In the genomic region with DNA sequence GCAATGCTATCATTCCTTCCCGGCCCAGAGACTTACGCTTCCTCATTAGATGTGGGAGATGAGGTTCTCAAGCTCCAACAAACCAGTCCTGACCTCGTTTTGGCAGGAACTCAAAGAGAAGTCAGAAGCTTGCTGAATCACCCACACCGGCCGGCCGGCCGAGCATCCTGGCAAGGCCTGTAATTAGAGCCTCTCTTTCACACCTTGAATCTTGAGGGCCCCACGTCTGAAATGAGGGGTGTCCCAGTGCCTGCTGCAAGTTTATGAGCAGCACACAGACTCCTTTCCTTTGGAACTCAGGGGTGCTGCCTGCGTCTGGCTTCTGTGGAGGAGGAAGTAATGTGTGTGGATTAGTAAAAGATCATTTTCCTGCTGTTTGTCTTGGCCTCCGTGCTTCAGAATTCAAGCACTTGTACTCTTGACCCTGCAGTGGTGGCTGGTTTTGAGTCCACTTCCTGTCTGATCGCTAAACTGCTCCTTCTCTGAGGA, we compare ENCODE assay signal across 12 mouse cellular contexts. TPM values are rescaled to one million over a fixed set of nuclear protein-coding genes. Genes with fewer than 3 reads are reported as not detected.
DNase-seq lines count a peak whose midpoint lies in the region; ATAC-seq and TF ChIP-seq lines count a peak whose summit lies in the region.
"Had no signal": no experiment of that assay in that cellular context is flagged by ENCODE, and none has a peak within 500 bp of the region (broad histone marks: within the 10 kb centered on the region; RNA-seq: fewer than 3 reads in every experiment).

No protein-coding gene starts in this region.

- no peak for ATAC-seq in forebrain, embryonic 11.5 days (replicated peaks; ENCODE audit: low FRiP score)
- ATAC-seq: hindbrain, embryonic 16.5 days; midbrain, embryonic 15.5 days had no signal

- no peaks in the 10 kb centered on the region for H3K4me1 ChIP-seq in forebrain, embryonic 11.5 days (replicated peaks; ENCODE audit: control insufficient read depth, insufficient read depth, low read length)
- H3K4me1 ChIP-seq: midbrain, embryonic 15.5 days had no signal

- no peaks in the 10 kb centered on the region for H3K36me3 ChIP-seq in forebrain, embryonic 11.5 days (ENCODE audit: control insufficient read depth, insufficient read depth, low read length)
- H3K36me3 ChIP-seq: midbrain, embryonic 15.5 days had no signal

- no peak overlapping the region for H3K27ac ChIP-seq in left cerebral cortex, adult 2 months
- H3K27ac ChIP-seq in forebrain, embryonic 11.5 days (ENCODE audit: low read depth, low read length) = no peak overlapping the region
- H3K27ac ChIP-seq: midbrain, embryonic 15.5 days had no signal

- no peak for TF ChIP-seq CTCF in left cerebral cortex, adult 2 months (IDR thresholded peaks at IDR 0.05)

- peak; percentile 54 for DNase-seq in urinary bladder, postnatal 14 days (ENCODE audit: low spot score)
- DNase-seq in urinary bladder, postnatal 25 days (ENCODE audit: low spot score) = no peak
- DNase-seq in kidney, adult 9 months = peak; percentile 83
- peak; percentile 28 to 57 for DNase-seq in lung, adult 18-20 months
- peak; percentile 57 for DNase-seq in yolk sac, embryonic 10.5 days (ENCODE audit: low spot score)
- no peak for DNase-seq in left cerebral cortex, adult 2 months (ENCODE audit: extremely low spot score in 1 of 2, low spot score in 2 of 2)
- no peak for DNase-seq in forebrain, embryonic 11.5 days (ENCODE audit: low spot score)
- no peak for DNase-seq in urinary bladder, adult 18-20 months (ENCODE audit: low spot score in 2 of 2)
- DNase-seq: left cerebral cortex, postnatal 4 days had no signal

- H3K9me3 ChIP-seq in forebrain, embryonic 11.5 days (ENCODE audit: control insufficient read depth, low read length) = no peaks in the 10 kb centered on the region
- H3K9me3 ChIP-seq: midbrain, embryonic 15.5 days had no signal

- intact Hi-C loops in left cerebral cortex, adult 2 months (cut with DNase I) = no loop called here

- no peaks in the 10 kb centered on the region for H3K27me3 ChIP-seq in forebrain, embryonic 11.5 days (ENCODE audit: control insufficient read depth, insufficient read depth, low read length)
- H3K27me3 ChIP-seq: midbrain, embryonic 15.5 days had no signal

- H3K9ac ChIP-seq in forebrain, embryonic 11.5 days (ENCODE audit: low read length) = no peak overlapping the region
- H3K9ac ChIP-seq: midbrain, embryonic 15.5 days had no signal

- H3K4me2 ChIP-seq in forebrain, embryonic 11.5 days (ENCODE audit: low read depth, low read length, severe bottlenecking) = no peak overlapping the region
- H3K4me2 ChIP-seq: midbrain, embryonic 15.5 days had no signal

- 74% methylated on average over 11 of the region's 11 CpGs for WGBS in forebrain, embryonic 11.5 days

- no peak overlapping the region for H3K4me3 ChIP-seq in left cerebral cortex, adult 2 months
- no peak overlapping the region for H3K4me3 ChIP-seq in forebrain, embryonic 11.5 days (ENCODE audit: low read depth, low read length)
- H3K4me3 ChIP-seq: midbrain, embryonic 15.5 days had no signal

RNA-seq across cellular contexts. Expression of a gene that starts 20.3 kb away (rescaled TPM):
- total RNA-seq in left cerebral cortex, adult 2 months (2021) = 10 to 100 TPM in 1 of 2 experiments, 1 to 10 TPM in 1; 7.7 to 11.8 TPM
- polyA plus RNA-seq in forebrain, embryonic 11.5 days (2014; fragmentation: Nextera tagmentation; extraction: Ambion mirVana) = 6.2 and 8.4 TPM in 2 replicates

RNA-seq across cellular contexts. Expression of a gene that starts 26.3 kb away (rescaled TPM):
- under 1 TPM in 1 of 2 experiments, not detected in 1; 0.12 TPM for total RNA-seq in left cerebral cortex, adult 2 months (2021)
- polyA plus RNA-seq in forebrain, embryonic 11.5 days (2014; fragmentation: Nextera tagmentation; extraction: Ambion mirVana) = 0.08 TPM in 1 of 2 replicates, not detected in the other

RNA-seq across cellular contexts. Expression of a gene that starts 31.5 kb away (rescaled TPM):
- under 1 TPM; 0.68 to 0.81 TPM for total RNA-seq in left cerebral cortex, adult 2 months (2021)
- not detected in 2 replicates for polyA plus RNA-seq in forebrain, embryonic 11.5 days (2014; fragmentation: Nextera tagmentation; extraction: Ambion mirVana)
- total RNA-seq: left cerebral cortex, postnatal 4 days had no signal
- polyA plus RNA-seq: hindbrain, embryonic 16.5 days; midbrain, embryonic 15.5 days; testis, adult 2 months had no signal

RNA-seq across cellular contexts. Expression of a gene that starts 49.2 kb away (rescaled TPM):
- 100 to 1,000 TPM; 110 to 118 TPM for total RNA-seq in left cerebral cortex, adult 2 months (2021)
- polyA plus RNA-seq in forebrain, embryonic 11.5 days (2014; fragmentation: Nextera tagmentation; extraction: Ambion mirVana) = 1.1 and 1.8 TPM in 2 replicates
- polyA plus RNA-seq: testis, adult 2 months had no signal

Comparison
In these comparisons a context has a peak if more than half of its experiments do, and no peak if none do; other contexts are left out.
1. DNase-seq: peak in urinary bladder, postnatal 14 days (single experiment), kidney, adult 9 months (single experiment), lung, adult 18-20 months (2 of 2) and yolk sac, embryonic 10.5 days (single experiment); none in urinary bladder, postnatal 25 days (single experiment), left cerebral cortex, adult 2 months (0 of 2), forebrain, embryonic 11.5 days (single experiment) and urinary bladder, adult 18-20 months (0 of 2).